Mouse (Mus musculus): ENCODE measurements at regions not wholly inside any gene's neighbourhood (a gene's known extent, or its start where the extent isn't known, plus 50 kb on each side); places are given as distances from the start of the nearest gene placed in this dataset.
A peak's percentile ranks its signal among the peaks of the same experiment; 100 is the strongest.

GRCm38 (mm10) chr9:61135263-61135882 is 236.8 kb upstream of the Tle3 start:
- peak; percentile 79; the same call in 1 of the 2 replicates for ATAC-seq (ENCODE audit: insufficient number of reproducible peaks, insufficient read depth, low FRiP score, low read depth)
- no peak overlapping the region for H3K4me3 ChIP-seq (ENCODE audit: low read depth, low read length)
- WGBS = 49% methylated on average over 10 of the region's 10 CpGs
- H3K4me1 ChIP-seq (ENCODE audit: control insufficient read depth, insufficient read depth, low read length) = peaks cover 12% of the 10 kb centered on the region
- H3K9ac ChIP-seq (replicated peaks; ENCODE audit: low read depth, low read length) = no peak overlapping the region
- no peaks in the 10 kb centered on the region for H3K36me3 ChIP-seq (ENCODE audit: control insufficient read depth, insufficient read depth, low read length)
- no peak overlapping the region for H3K27ac ChIP-seq (ENCODE audit: low read length)
- H3K27me3 ChIP-seq (ENCODE audit: control insufficient read depth, insufficient read depth, low read length) = no peaks in the 10 kb centered on the region
- no peak overlapping the region for H3K4me2 ChIP-seq (replicated peaks; ENCODE audit: low read depth, low read length)
- no peaks in the 10 kb centered on the region for H3K9me3 ChIP-seq (ENCODE audit: control insufficient read depth, low read depth, low read length)

DNA sequence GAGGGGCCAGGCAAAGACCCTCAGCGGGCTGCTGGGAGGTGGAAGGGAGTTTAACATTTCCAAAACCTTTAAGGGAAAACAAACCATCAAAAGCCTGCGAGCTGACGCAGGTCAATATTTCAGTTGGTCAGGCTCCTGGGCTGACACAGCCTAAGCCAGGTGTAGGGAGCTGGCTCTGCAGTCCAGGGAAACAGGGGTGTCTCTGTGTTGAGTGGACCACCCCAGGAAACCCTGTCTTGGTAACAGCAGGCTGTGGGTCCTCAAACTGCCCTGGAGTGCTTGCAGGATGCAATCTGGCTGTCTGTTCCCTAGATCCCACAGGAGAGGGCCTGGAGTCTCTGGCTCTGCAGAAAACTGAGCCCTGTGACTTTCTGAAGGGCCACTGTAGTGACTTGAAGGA is 236.2 kb upstream of the Tle3 start:
- Histone ChIP-seq H3K4me2 (replicated peaks; ENCODE audit: low read depth, low read length) (no peak overlapping the region), H3K9ac (replicated peaks; ENCODE audit: low read depth, low read length) (no peak overlapping the region), H3K9me3 (ENCODE audit: control insufficient read depth, low read depth, low read length) (no peaks in the 10 kb centered on the region), H3K36me3 (ENCODE audit: control insufficient read depth, insufficient read depth, low read length) (no peaks in the 10 kb centered on the region), H3K4me1 (ENCODE audit: control insufficient read depth, insufficient read depth, low read length) (peaks cover 12% of the 10 kb centered on the region), H3K4me3 (ENCODE audit: low read depth, low read length) (no peak overlapping the region), H3K27me3 (ENCODE audit: control insufficient read depth, insufficient read depth, low read length) (no peaks in the 10 kb centered on the region), H3K27ac (ENCODE audit: low read length) (no peak overlapping the region)
- no peak for ATAC-seq (ENCODE audit: insufficient number of reproducible peaks, insufficient read depth, low FRiP score, low read depth)
- WGBS = 43% methylated on average over 3 of the region's 3 CpGs

DNA sequence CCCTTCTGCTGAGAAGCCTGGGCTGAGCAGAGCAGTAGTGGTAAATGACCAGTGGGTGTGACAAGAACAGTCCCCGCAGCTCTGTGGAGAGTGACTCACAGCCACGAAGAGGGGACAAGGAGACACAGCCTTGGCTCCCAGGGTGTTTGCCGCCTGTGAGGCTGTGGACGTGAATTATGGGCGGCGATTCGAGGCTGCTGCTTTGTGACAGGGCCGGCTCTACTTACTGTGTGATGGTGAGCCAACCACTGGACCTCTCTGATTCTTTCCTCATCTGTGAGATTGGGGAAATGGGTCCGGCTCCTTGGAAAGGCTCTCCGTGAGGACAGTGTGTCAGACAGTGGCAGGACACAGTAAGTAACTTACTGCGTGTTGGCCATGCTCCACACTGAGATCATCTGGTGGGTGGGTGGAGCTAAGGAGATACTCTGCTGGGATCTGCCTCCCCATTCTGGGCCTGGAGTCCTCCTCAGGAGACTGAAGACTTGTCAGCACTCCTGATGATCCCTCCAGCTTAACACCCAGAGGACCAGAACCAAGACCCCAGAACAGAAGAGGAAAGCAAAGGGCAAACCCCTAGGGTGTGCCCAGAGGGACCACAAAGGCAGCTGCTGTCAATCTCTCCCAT is 233.3 kb upstream of the Tle3 start:
- H3K36me3 ChIP-seq (ENCODE audit: control insufficient read depth, insufficient read depth, low read length) = no peaks in the 10 kb centered on the region
- H3K4me2 ChIP-seq (replicated peaks; ENCODE audit: low read depth, low read length) = no peak overlapping the region
- H3K4me3 ChIP-seq (ENCODE audit: low read depth, low read length) = no peak overlapping the region
- H3K27ac ChIP-seq (ENCODE audit: low read length) = no peak overlapping the region
- no peaks in the 10 kb centered on the region for H3K9me3 ChIP-seq (ENCODE audit: control insufficient read depth, low read depth, low read length)
- H3K27me3 ChIP-seq (ENCODE audit: control insufficient read depth, insufficient read depth, low read length) = no peaks in the 10 kb centered on the region
- H3K4me1 ChIP-seq (ENCODE audit: control insufficient read depth, insufficient read depth, low read length) = peaks cover 12% of the 10 kb centered on the region
- ATAC-seq (ENCODE audit: insufficient number of reproducible peaks, insufficient read depth, low FRiP score, low read depth) = no peak
- 67% methylated on average over 11 of the region's 11 CpGs for WGBS
- H3K9ac ChIP-seq (replicated peaks; ENCODE audit: low read depth, low read length) = no peak overlapping the region

DNA sequence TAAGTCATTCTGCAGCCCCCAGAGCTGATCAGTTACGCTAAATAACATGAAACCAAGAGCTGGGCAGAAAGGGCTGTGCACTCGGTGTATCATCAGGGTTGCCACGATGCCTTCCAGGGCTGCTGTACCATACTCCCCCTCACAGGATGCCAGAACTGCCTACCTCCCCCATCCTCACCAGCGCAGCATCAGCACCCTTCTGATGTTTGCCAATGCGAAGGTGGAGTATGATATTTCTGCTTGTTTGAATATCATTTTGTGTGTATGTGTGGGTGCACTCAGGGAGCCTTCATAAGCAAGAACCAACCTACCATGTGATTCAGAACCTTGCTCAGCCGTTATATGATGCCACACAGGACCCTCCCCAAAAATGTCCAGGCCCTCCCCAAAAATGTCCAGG is 229.1 kb upstream of the Tle3 start:
- Histone ChIP-seq H3K27ac (ENCODE audit: low read length) (no peak overlapping the region), H3K9ac (replicated peaks; ENCODE audit: low read depth, low read length) (no peak overlapping the region), H3K27me3 (ENCODE audit: control insufficient read depth, insufficient read depth, low read length) (no peaks in the 10 kb centered on the region), H3K4me3 (ENCODE audit: low read depth, low read length) (no peak overlapping the region), H3K36me3 (ENCODE audit: control insufficient read depth, insufficient read depth, low read length) (no peaks in the 10 kb centered on the region), H3K4me1 (ENCODE audit: control insufficient read depth, insufficient read depth, low read length) (no peaks in the 10 kb centered on the region), H3K4me2 (replicated peaks; ENCODE audit: low read depth, low read length) (no peak overlapping the region), H3K9me3 (ENCODE audit: control insufficient read depth, low read depth, low read length) (no peaks in the 10 kb centered on the region)
- WGBS = 88% methylated on average over 6 of the region's 6 CpGs
- ATAC-seq (ENCODE audit: insufficient number of reproducible peaks, insufficient read depth, low FRiP score, low read depth) = no peak

DNA sequence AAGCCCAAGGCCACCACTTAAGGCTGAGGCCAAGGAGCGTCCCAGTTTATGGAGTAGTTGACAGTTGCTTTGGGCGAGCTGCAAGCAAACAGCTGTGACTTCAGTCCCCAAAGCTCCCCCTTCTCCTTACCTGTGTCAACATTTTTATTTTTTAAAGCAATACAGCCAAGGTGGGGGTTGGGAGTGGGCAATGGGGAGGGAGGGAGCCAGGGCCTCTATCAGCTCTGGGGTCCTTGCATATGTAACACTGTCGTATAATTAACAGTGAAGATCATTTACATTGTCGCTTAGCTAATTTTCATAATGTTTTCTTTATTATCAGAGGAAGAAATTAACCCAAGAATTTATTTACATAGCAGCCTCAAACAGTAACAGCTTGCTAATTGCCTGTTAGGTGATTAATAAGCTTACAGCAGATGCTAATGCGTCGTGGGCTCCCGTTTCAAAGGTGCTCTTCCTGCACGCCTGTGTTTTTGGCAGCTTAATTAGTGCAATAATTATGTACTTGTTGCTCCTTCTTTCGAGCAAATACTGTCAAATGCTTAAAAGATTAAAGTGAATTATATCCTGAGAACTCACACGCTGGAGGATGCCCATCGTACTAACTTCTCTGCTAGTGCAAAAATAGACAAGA is 227.4 kb upstream of the Tle3 start:
- Histone ChIP-seq H3K36me3 (ENCODE audit: control insufficient read depth, insufficient read depth, low read length) (no peaks in the 10 kb centered on the region), H3K4me1 (ENCODE audit: control insufficient read depth, insufficient read depth, low read length) (no peaks in the 10 kb centered on the region), H3K27ac (ENCODE audit: low read length) (no peak overlapping the region), H3K4me2 (replicated peaks; ENCODE audit: low read depth, low read length) (no peak overlapping the region), H3K9me3 (ENCODE audit: control insufficient read depth, low read depth, low read length) (no peaks in the 10 kb centered on the region), H3K9ac (replicated peaks; ENCODE audit: low read depth, low read length) (no peak overlapping the region), H3K4me3 (ENCODE audit: low read depth, low read length) (no peak overlapping the region), H3K27me3 (ENCODE audit: control insufficient read depth, insufficient read depth, low read length) (no peaks in the 10 kb centered on the region)
- no peak for ATAC-seq (ENCODE audit: insufficient number of reproducible peaks, insufficient read depth, low FRiP score, low read depth)
- 72% methylated on average over 11 of the region's 11 CpGs for WGBS

- Histone ChIP-seq H3K4me2 (replicated peaks; ENCODE audit: low read depth, low read length) (no peak overlapping the region), H3K36me3 (ENCODE audit: control insufficient read depth, insufficient read depth, low read length) (no peaks in the 10 kb centered on the region), H3K27ac (ENCODE audit: low read length) (no peak overlapping the region), H3K27me3 (ENCODE audit: control insufficient read depth, insufficient read depth, low read length) (no peaks in the 10 kb centered on the region), H3K9me3 (ENCODE audit: control insufficient read depth, low read depth, low read length) (no peaks in the 10 kb centered on the region), H3K9ac (replicated peaks; ENCODE audit: low read depth, low read length) (no peak overlapping the region), H3K4me1 (ENCODE audit: control insufficient read depth, insufficient read depth, low read length) (no peaks in the 10 kb centered on the region), H3K4me3 (ENCODE audit: low read depth, low read length) (no peak overlapping the region)
- ATAC-seq (ENCODE audit: insufficient number of reproducible peaks, insufficient read depth, low FRiP score, low read depth) = no peak
- WGBS = 43% methylated on average over 8 of the region's 8 CpGs
These were observed 226.4 kb upstream of the Tle3 start for GRCm38 (mm10) chr9:61145738-61146137.

DNA sequence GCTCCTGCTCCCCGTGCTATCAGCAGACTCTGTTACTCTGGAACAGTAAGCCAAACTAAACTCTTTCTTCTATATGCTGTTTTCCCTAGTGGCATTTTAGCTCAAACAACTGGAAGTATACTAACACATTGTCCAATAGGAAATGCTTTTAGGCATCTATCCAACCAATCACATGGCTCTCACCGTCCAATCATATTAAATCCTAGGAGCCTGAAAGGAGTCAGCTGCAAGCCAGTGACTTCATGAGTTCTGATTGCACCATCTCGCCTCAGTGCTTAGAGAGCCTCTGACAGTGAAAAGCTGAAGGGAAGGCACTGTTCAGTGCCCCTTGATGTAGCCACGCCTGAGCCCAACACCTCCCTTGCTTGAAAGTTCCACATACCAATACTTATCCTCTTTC is 221.0 kb upstream of the Tle3 start:
- Histone ChIP-seq H3K4me3 (ENCODE audit: low read depth, low read length) (no peak overlapping the region), H3K36me3 (ENCODE audit: control insufficient read depth, insufficient read depth, low read length) (no peaks in the 10 kb centered on the region), H3K4me1 (ENCODE audit: control insufficient read depth, insufficient read depth, low read length) (peaks cover 8% of the 10 kb centered on the region; the same call in 1 of the 2 replicates), H3K9ac (replicated peaks; ENCODE audit: low read depth, low read length) (no peak overlapping the region), H3K27me3 (ENCODE audit: control insufficient read depth, insufficient read depth, low read length) (no peaks in the 10 kb centered on the region), H3K4me2 (replicated peaks; ENCODE audit: low read depth, low read length) (no peak overlapping the region), H3K9me3 (ENCODE audit: control insufficient read depth, low read depth, low read length) (no peaks in the 10 kb centered on the region), H3K27ac (ENCODE audit: low read length) (no peak overlapping the region)
- 79% methylated on average over 4 of the region's 4 CpGs for WGBS
- ATAC-seq (ENCODE audit: insufficient number of reproducible peaks, insufficient read depth, low FRiP score, low read depth) = no peak

DNA sequence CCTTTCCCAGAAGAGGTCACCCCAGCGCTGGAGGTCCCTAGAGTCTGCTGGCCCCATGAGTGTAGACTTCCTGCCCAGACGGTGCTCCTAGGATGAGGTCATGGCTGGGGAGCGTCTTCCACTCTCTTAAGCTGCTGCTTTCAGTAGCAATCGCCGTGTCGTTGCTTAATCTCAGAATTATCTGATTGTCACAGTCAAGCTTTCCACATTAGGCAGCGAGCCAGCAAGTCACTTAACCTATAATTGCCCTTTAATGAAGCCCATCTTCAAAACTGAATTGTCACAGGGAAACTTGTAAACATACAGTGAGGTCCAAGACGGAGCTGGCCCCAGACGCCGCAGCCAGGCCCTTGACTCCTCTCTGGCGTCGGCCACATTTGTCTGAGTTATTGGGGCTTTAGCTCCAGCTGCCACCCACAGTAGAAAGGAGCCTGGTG is 220.2 kb upstream of the Tle3 start:
- H3K27me3 ChIP-seq (ENCODE audit: control insufficient read depth, insufficient read depth, low read length) = no peaks in the 10 kb centered on the region
- no peaks in the 10 kb centered on the region for H3K9me3 ChIP-seq (ENCODE audit: control insufficient read depth, low read depth, low read length)
- no peak overlapping the region for H3K4me2 ChIP-seq (replicated peaks; ENCODE audit: low read depth, low read length)
- H3K27ac ChIP-seq (ENCODE audit: low read length) = no peak overlapping the region
- WGBS = 30% methylated on average over 12 of the region's 12 CpGs
- H3K4me1 ChIP-seq (ENCODE audit: control insufficient read depth, insufficient read depth, low read length) = peaks cover 8% of the 10 kb centered on the region; the same call in 1 of the 2 replicates
- no peak overlapping the region for H3K4me3 ChIP-seq (ENCODE audit: low read depth, low read length)
- no peaks in the 10 kb centered on the region for H3K36me3 ChIP-seq (ENCODE audit: control insufficient read depth, insufficient read depth, low read length)
- ATAC-seq (ENCODE audit: insufficient number of reproducible peaks, insufficient read depth, low FRiP score, low read depth) = peak; percentile 46; the same call in 1 of the 2 replicates
- no peak overlapping the region for H3K9ac ChIP-seq (replicated peaks; ENCODE audit: low read depth, low read length)
